In the genomic region with DNA sequence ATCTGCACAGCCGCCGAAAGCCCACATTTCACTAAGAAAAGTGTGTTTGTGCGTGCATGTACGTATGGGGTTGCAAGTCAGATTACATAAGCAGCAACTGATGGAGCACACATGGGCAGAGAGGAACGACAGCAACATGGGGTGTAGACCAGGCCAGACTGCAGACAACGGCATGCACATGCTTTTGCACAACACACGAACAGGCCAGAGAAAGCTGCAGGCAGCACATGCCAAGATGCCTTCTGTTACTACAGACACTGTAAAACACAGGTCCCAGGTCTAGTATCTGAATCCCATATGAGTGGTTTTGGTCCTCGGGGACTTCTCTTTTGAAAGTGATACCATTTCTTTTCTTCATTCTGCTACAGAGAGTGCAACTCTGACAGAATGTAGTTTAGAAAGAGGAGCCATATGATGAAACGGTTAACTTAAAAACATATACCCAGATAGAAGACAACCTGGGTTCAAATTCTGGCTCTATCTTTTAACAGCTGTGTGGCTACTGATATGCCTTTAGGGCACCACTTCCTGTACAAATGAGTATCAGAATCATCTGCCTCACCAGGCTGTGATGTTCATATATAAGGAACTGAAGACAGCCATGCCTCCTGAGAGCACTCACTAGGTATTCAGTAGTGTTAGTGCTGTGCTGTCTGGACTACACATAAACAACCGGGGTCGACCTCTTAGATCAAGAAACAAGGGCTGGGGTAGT, we compare ENCODE assay signal across 13 mouse cellular contexts. TPM values are rescaled to one million over a fixed set of nuclear protein-coding genes. Genes with fewer than 3 reads are reported as not detected.
DNase-seq lines count a peak whose midpoint lies in the region; ATAC-seq lines count a peak whose summit lies in the region.
"Had no signal": no experiment of that assay in that cellular context is flagged by ENCODE, and none has a peak within 500 bp of the region (broad histone marks: within the 10 kb centered on the region; RNA-seq: fewer than 3 reads in every experiment).

No protein-coding gene starts in this region.

- H3K9ac ChIP-seq in limb, embryonic 12.5 days (replicated peaks), result no peak overlapping the region
- H3K9ac ChIP-seq in intestine, embryonic 15.5 days, result 0 out of 2 replicates have a peak overlapping the region, but pooled peaks have one; percentile 1
- H3K9ac ChIP-seq: midbrain, embryonic 15.5 days had no signal

- 74% methylated on average over 11 of the region's 11 CpGs for WGBS in limb, embryonic 12.5 days
- 83% methylated on average over 11 of the region's 11 CpGs for WGBS in limb, embryonic 10.5 days
- WGBS in intestine, embryonic 15.5 days, result 59% methylated on average over 11 of the region's 11 CpGs

- H3K27me3 ChIP-seq in limb, embryonic 12.5 days, result no peaks in the 10 kb centered on the region
- H3K27me3 ChIP-seq in limb, embryonic 10.5 days (ENCODE audit: low read depth, poor library complexity, severe bottlenecking), result no peaks in the 10 kb centered on the region
- no peaks in the 10 kb centered on the region for H3K27me3 ChIP-seq in intestine, embryonic 15.5 days (replicated peaks)
- H3K27me3 ChIP-seq: midbrain, embryonic 15.5 days had no signal

- H3K4me3 ChIP-seq in limb, embryonic 12.5 days (replicated peaks), result no peak overlapping the region
- H3K4me3 ChIP-seq in limb, embryonic 10.5 days, result no peak overlapping the region
- peak overlapping the region; percentile 16; the same call in 1 of the 2 replicates for H3K4me3 ChIP-seq in intestine, embryonic 15.5 days (replicated peaks)
- H3K4me3 ChIP-seq: midbrain, embryonic 15.5 days had no signal

- H3K4me2 ChIP-seq in limb, embryonic 12.5 days, result peak overlapping the region; percentile 13
- peak overlapping the region; percentile 49 for H3K4me2 ChIP-seq in intestine, embryonic 15.5 days (replicated peaks)
- H3K4me2 ChIP-seq: midbrain, embryonic 15.5 days had no signal

- peaks cover 31% of the 10 kb centered on the region for H3K4me1 ChIP-seq in limb, embryonic 12.5 days (replicated peaks)
- peaks cover 45% of the 10 kb centered on the region for H3K4me1 ChIP-seq in limb, embryonic 10.5 days
- peaks cover 6% of the 10 kb centered on the region; the same call in 1 of the 2 replicates for H3K4me1 ChIP-seq in intestine, embryonic 15.5 days (replicated peaks)

- no peaks in the 10 kb centered on the region for H3K9me3 ChIP-seq in limb, embryonic 12.5 days
- no peaks in the 10 kb centered on the region for H3K9me3 ChIP-seq in limb, embryonic 10.5 days (replicated peaks)
- no peaks in the 10 kb centered on the region for H3K9me3 ChIP-seq in intestine, embryonic 15.5 days
- H3K9me3 ChIP-seq: midbrain, embryonic 15.5 days had no signal

- ATAC-seq in limb, embryonic 12.5 days (ENCODE audit: insufficient number of reproducible peaks, insufficient read depth, low FRiP score, low TSS enrichment, low read depth), result no peak
- no peak for ATAC-seq in intestine, embryonic 15.5 days
- ATAC-seq in megakaryocyte-erythroid progenitor cell, adult 5-6 weeks (replicated peaks; ENCODE audit: low FRiP score, low TSS enrichment, poor library complexity, severe bottlenecking), result peak; percentile 61
- ATAC-seq: hindbrain, postnatal 0 days; midbrain, embryonic 15.5 days had no signal

- H3K27ac ChIP-seq in limb, embryonic 12.5 days, result peak overlapping the region; percentile 4; the same call in 1 of the 2 replicates
- H3K27ac ChIP-seq in limb, embryonic 10.5 days, result no peak overlapping the region
- H3K27ac ChIP-seq in intestine, embryonic 15.5 days, result peak overlapping the region; percentile 48
- H3K27ac ChIP-seq: hindbrain, postnatal 0 days; midbrain, embryonic 15.5 days had no signal

- H3K36me3 ChIP-seq in limb, embryonic 12.5 days, result 0 out of 2 replicates have a peak, but pooled peaks cover 8% of the 10 kb centered on the region
- peaks cover 14% of the 10 kb centered on the region for H3K36me3 ChIP-seq in limb, embryonic 10.5 days
- no peaks in the 10 kb centered on the region for H3K36me3 ChIP-seq in intestine, embryonic 15.5 days
- H3K36me3 ChIP-seq: midbrain, embryonic 15.5 days had no signal

- peak; percentile 16 to 19 for DNase-seq in cerebellum, postnatal 10 days
- DNase-seq in cerebellum, postnatal 14 days, result no peak
- no peak for DNase-seq in limb, embryonic 10.5 days (ENCODE audit: low spot score)
- no peak for DNase-seq in urinary bladder, postnatal 14 days (ENCODE audit: low spot score)
- no peak for DNase-seq in urinary bladder, postnatal 36 days (ENCODE audit: low spot score in 2 of 2)
- DNase-seq: B cell, adult 2 months; heart, adult 11 months; lung, adult 18-20 months had no signal

RNA-seq across cellular contexts. Expression of gene Angptl1, which starts 3.4 kb away (rescaled TPM):
- 12.8 and 14.0 TPM in 2 replicates for polyA plus RNA-seq in limb, embryonic 12.5 days (2016; fragmentation: Nextera tagmentation; extraction: Ambion mirVana)
- polyA plus RNA-seq in limb, embryonic 10.5 days (2016; fragmentation: Nextera tagmentation; extraction: Ambion mirVana), result 1.7 and 2.4 TPM in 2 replicates
- 29.4 and 29.6 TPM in 2 replicates for polyA plus RNA-seq in intestine, embryonic 15.5 days (2015; fragmentation: Nextera tagmentation; extraction: Ambion mirVana)
- total RNA-seq in megakaryocyte-erythroid progenitor cell, adult 5-6 weeks (2014; fragmentation: Nextera tagmentation), result not detected in 2 replicates
- total RNA-seq in megakaryocyte-erythroid progenitor cell, adult 5-6 weeks (2017), result not detected in 2 replicates

Comparison
In these comparisons a context has a peak if more than half of its experiments do, and no peak if none do; other contexts are left out.
1. DNase-seq: peak in cerebellum, postnatal 10 days (2 of 2); none in cerebellum, postnatal 14 days (0 of 2), limb, embryonic 10.5 days (single experiment), urinary bladder, postnatal 14 days (single experiment) and urinary bladder, postnatal 36 days (0 of 2).